Mouse (Mus musculus) right cerebral cortex, postnatal 25 days (tissue): ENCODE measurements around the gene Plxnc1.

ENCODE experiments used
- DNase-seq: peaks from one replicate; pipeline ENCODE4 v3.0.0; 2022

The Plxnc1 gene

GRCm38 (mm10) chr10:94944691-94945205, at the start of gene Plxnc1:
Plxnc1 (minus strand) TSS chr10:94944835.
- DNase-seq: peak; percentile 80

GRCm38 (mm10) chr10:94992127-94992526, 47.5 kb upstream of the Plxnc1 start:
- peak; percentile 76 for DNase-seq

DNA sequence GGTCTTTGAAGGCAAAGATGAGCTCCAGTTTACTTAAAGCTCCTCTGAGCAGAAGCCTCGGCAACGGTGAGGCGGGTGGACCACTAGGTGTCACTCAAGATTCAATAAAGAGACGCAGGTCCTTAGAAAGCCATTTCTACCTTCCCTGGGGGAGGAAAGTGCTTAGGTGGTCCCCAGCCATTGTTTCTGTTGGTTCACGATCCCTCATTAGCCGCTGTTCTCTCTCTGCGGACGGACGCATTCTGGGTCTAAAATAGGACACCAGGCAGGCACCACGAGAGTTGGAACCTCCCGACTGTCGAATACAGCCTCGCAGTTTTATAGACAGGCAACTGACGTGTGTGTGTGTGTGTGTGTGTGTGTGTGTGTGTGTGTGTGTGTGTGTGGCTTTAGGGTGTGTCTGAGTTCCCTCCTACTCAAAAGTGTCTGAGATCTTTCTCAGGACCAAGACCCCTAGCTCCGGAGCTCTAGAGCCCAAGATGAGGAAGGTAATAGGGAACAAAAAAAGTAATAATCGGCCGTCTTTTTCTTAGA, 47.0 kb upstream of the Plxnc1 start:
- DNase-seq: peak; percentile 71

GRCm38 (mm10) chr10:94990768-94991563, 46.3 kb upstream of the Plxnc1 start:
- peak; percentile 31 for DNase-seq

- no peak for DNase-seq
These were observed 44.7 kb upstream of the Plxnc1 start for GRCm38 (mm10) chr10:94989321-94989720.

DNA sequence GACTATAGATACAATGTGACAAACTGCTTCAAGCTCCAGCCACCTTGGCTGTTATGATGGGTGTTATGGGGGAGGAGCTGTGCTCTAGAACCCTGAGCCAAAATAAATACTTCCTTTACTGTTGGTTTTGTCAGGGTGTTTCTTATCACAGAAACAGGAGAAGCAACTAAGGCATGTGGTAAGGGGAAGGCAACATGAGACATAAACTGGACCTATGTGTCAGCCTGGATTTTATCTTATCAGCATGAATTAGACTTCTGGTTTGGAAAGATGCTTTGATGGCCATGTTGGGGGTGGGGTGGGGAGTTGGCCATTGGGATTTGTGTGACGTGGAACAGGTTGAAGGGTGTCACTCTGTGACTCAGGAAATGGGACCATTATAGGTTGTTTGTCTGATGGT, 40.5 kb upstream of the Plxnc1 start:
- DNase-seq: no peak

GRCm38 (mm10) chr10:94982528-94982927, 37.9 kb upstream of the Plxnc1 start:
- DNase-seq: peak; percentile 47

DNA sequence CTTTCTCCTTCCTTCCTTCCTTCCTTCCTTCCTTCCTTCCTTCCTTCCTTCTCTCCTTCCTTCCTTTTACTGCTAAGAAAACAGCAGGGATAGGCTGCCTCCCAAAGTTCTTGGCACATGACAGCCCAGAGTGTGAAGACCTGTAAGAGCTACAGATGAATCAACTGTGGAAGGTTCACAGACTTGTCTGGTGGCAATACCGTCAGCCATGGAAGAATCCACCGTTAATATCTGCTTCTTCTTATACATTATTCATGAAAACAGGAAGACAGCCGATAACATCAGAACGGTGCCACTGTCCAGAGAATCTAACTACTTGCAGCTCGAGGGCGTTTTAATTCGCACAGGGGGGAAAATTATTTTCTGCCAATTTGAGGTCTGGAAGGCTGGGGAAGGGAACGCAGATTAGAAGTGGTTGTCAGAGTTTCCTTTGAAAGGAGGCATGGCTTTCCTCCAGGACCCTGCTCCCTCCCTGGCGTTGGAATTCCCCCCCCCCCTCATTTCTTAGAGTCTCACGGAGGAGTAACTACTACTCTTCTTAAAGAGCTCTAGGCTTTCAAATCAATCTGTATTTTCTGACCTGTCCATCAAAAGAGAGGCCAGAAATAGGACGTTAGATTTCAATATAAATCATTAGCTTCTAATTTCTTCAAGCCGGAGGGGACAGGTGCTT, 37.0 kb upstream of the Plxnc1 start:
- no peak for DNase-seq

DNA sequence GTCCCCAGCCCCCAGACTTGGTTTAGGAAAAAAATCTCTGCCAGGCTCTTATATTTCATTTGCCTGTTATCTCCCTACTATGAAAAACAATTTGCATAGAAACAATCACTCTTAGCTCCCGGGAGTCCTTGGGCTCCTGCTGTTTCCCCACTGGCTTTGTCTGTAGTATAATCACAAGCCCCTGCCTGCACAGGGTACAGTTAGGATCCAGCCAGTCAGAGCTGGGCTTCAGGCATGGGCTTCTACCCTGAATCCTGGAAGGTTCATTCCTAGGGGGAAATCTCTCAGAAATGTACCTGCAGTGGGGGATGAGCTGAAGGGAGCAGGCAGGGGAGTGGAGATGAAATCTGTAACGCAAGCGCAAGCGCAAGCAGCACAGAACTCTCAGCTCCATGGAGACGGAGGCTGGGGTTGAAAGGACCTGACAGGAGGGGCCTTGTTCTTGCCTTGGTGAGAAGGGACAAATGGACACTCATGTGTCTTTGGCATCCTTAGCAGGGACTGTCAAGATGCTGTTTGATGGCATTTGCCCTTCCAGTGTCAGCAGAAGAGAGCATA, 33.7 kb upstream of the Plxnc1 start:
- DNase-seq: no peak

DNA sequence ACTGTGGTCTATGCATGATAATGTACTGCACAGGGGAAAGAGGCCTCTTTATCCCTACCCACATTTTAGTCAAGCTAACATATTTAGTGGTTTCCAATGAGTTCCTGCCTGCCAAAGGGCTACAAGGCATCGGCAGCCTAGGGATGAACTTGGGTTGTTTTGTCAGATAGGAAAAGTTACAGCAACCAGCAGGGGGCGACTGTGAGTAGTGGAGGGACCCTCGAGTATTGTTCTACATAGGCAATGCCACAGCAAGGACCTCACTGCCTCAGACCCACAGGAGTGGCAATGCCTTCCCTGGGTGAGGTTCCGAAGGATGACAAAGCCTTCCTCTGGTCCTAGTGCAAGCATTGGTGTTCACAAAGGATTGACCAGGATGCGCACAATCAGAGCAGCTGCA, 31.7 kb upstream of the Plxnc1 start:
- no peak for DNase-seq

- DNase-seq: no peak
These were observed 30.5 kb upstream of the Plxnc1 start for GRCm38 (mm10) chr10:94975099-94975496.

GRCm38 (mm10) chr10:94974345-94975098, 29.9 kb upstream of the Plxnc1 start:
- DNase-seq: no peak

DNA sequence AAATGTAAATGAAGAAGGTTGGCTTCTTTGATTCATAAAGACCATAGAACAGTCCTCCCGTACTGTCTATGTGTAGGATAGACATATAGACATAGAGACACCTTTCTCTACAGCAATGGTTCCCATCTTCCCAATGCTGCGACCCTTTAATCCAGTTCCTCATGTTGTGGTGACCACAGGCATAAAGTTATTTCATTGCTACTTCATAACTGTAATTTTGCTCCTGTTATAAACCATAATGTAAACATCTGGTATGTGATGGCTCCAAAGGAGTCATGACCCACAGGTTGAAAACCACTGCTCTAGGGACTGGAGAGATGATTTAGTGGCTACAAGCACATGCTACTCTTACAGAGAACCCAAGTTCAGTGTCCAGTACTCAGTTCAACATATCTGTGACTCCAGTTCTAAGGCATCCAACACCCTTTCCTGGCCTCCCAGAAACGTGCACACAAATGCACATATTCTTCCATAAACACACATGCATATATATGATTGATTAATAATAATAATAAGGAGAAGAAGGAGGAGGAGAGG, 27.1 kb upstream of the Plxnc1 start:
- DNase-seq: no peak

GRCm38 (mm10) chr10:94970221-94970620, 25.6 kb upstream of the Plxnc1 start:
- peak; percentile 40 for DNase-seq

DNA sequence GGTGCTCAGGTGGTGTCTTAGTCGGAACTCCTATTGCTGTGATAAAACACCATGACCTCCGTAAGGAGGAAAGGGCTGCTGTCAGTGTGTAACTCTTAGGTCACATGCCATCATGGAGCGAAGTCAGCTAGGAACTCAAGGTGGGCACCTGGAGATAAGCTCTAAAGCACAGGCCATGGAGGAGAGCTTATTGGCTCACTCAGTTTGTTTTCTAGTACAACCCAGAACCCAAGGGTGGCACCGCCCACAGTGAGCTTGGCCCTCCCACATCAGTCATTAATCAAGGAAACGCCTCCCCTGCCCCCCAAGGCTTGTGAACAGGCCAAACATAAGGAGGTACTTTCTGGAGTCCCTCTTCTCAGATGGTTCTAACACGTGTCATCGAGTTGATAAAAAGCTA, 22.8 kb upstream of the Plxnc1 start:
- DNase-seq: no peak

DNA sequence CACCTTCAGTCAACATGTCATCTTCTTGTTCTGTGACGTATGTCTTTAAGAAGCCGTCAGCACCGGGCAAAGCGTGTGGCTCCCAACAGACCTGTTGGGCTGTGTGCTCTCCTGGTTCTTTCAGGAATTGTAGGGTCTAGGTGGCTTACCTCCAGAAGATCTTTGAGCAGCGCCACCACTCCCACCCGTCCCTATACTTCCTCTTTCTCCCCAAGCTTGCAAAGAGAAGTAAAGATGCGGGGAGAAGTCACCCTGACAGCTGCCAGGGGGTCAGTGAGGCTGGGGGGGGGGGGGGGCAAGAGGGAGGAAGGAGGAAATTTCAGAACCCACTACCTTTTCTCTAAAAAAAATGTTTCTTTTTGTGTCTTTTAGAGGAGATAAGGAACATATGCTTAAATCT, 22.2 kb upstream of the Plxnc1 start:
- no peak for DNase-seq

DNA sequence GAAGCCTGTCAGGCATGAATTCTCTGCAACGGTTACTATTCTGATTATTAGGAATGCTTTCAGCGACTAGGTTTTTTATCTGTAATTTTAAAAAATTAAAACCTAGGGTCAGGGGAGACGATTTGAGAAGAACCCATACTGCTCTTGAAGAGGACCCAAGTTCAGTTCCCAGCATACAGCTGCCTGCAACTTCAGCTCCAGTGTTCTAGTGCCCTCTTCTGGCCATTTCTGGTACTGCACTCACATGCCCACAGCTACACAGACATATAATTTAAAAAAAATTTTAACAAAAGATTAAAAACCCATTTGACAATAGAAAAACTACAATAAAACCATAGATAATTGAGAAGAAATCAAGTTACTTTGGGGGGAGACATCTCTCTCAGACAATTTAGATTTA, 20.5 kb upstream of the Plxnc1 start:
- DNase-seq: no peak

- no peak for DNase-seq
These were observed 17.4 kb upstream of the Plxnc1 start for GRCm38 (mm10) chr10:94962005-94962404.

GRCm38 (mm10) chr10:94961283-94961682, 16.6 kb upstream of the Plxnc1 start:
- DNase-seq: no peak

DNA sequence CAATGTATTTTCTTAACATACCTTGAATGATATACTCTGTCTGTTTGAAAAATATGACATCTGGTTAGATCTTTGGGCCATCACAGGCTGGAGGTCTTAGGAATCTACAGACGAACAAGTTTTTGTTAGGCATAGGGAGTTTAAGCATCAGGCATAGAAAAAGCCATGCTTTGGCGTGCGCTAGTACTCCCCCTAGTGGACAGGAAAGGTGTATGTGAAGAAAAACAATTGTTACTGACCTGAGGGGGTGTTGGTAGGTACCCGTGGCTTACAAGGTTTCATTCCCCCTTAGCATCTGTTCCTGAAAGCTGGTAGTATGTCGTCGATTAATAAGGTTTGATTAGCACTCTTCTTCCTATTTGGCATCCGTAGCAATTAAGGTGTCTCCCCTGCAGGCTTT, 13.7 kb upstream of the Plxnc1 start:
- DNase-seq: peak; percentile 39

DNA sequence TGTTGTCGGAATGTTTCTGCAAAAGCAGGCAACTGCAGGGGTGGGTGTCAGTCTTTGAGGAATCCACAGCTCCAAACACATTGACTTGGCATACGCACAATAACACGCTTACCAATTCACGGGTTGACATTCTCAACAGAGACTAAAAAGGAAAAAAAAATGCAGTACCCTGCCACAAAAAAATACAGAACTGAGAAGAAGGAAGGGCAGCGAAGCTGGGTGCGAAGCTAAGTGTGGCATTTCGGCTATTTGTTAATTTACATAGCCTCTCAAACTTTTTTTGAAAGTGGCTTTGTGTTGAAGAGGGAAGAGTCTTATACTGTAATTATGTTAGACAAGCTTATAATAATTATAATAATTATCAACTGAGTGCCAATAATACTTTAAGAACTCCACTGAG, 13.1 kb upstream of the Plxnc1 start:
- no peak for DNase-seq

GRCm38 (mm10) chr10:94947915-94948675, 3.5 kb upstream of the Plxnc1 start:
- no peak for DNase-seq
